Mouse (Mus musculus) lung, embryonic 14.5 days (tissue): ENCODE results near the gene Gm20388. TPM values are rescaled to one million over a fixed set of nuclear protein-coding genes. Genes with fewer than 3 reads are reported as not detected.

ENCODE experiments used
- ATAC-seq: fragments of 200-750 bp; cut with Nextera tagmentation; 2 replicates; pipeline ENCODE4 v1.8.0; 2017; ENCODE audit warnings: mild to moderate bottlenecking, moderate TSS enrichment, moderate library complexity; ENCODE audit not compliant: insufficient read depth
- DNase-seq: peaks from one replicate; pipeline ENCODE4 v3.0.0-alpha.2; 2015
- H3K27ac ChIP-seq: fragments of 300-500 bp; sonication (generic); 2 replicates; pipeline ENCODE4 v1.5.1; 2014; ENCODE audit warnings: low read depth, mild to moderate bottlenecking, moderate library complexity
- H3K27me3 ChIP-seq: fragments of 300-500 bp; sonication (generic); 2 replicates; pipeline ENCODE4 v1.6.1; 2014; ENCODE audit warnings: low read length, control low read depth; ENCODE audit not compliant: insufficient read depth
- H3K36me3 ChIP-seq: fragments of 300-500 bp; sonication (generic); 2 replicates; pipeline ENCODE4 v1.6.1; 2014; ENCODE audit warnings: control low read depth; ENCODE audit not compliant: insufficient read depth
- H3K4me1 ChIP-seq: fragments of 300-500 bp; sonication (generic); 2 replicates; pipeline ENCODE4 v1.6.1; 2014; ENCODE audit warnings: antibody characterized with exemption, control low read depth; ENCODE audit not compliant: insufficient read depth
- H3K4me2 ChIP-seq: fragments of 300-500 bp; sonication (generic); 2 replicates; pipeline ENCODE4 v1.6.1; 2014; ENCODE audit warnings: mild to moderate bottlenecking
- H3K4me3 ChIP-seq: fragments of 300-500 bp; sonication (generic); 2 replicates; pipeline ENCODE4 v1.5.1; 2014; ENCODE audit warnings: low read depth, low read length
- H3K9ac ChIP-seq: fragments of 300-500 bp; sonication (generic); 2 replicates; pipeline ENCODE4 v1.6.1; 2014
- H3K9me3 ChIP-seq: fragments of 300-500 bp; sonication (generic); 2 replicates; pipeline ENCODE4 v1.6.1; 2016; ENCODE audit warnings: low read depth, low read length, control low read depth
- CTCF ChIP-seq: IDR thresholded peaks from 2 replicates; pipeline ENCODE4 v1.5.1; 2016; ENCODE audit warnings: antibody characterized with exemption, low read depth
- WGBS: fragments of 180-500 bp; shearing (Covaris S2); extraction: QIAGEN DNeasy Blood & Tissue Kit; methylation state at CpG from one replicate; pipeline ENCODE4 v1.1.7; 2014; 5-methylcytosine and 5-hydroxymethylcytosine counted together
- polyA plus RNA-seq: library from polyadenylated mRNA; unstranded; fragments of >200 nt; fragmentation: Nextera tagmentation; extraction: Ambion mirVana; gene quantifications from 2 replicates; pipeline ENCODE4 v1.2.1, GENCODE M21; 2014

Gene Gm20388
- polyA plus RNA-seq, 1 experiment from 2014 or later, result not detected

DNA sequence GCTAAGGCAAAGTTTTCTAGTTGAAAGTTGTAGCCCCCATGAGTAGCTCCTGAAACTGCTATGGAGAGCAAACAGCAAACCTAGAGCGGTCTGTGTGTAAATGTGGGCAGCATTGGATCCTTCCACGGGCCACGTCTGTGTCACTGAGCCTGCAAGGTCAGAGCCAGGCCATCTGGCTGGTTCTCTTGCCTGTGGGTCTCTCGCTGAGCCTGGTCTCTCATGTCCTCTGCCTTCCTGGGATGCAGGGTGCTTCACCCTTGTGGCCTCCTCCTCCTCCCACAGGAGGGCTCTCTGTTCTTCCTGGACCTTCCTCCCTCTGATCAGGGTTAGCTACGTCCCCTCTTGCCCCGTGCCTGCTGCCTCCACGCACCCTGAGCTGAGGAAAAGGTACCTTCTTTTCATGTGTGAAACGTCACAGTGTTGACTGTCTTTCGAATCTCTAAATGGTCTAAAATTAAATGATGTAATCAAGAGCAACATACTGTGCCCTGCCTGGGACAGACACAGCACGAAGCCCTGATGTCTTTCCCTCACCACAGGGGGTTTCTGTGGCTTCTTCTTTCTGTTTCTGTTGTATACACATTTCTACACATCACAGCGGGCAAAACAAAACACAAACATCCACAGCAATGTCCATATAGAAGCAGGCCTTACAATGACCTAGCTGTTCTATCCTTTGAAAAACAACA is 4373.1 kb downstream of the Gm20388 start:
- Histone ChIP-seq H3K36me3 (no peaks in the 10 kb centered on the region), H3K9ac (no peak overlapping the region), H3K4me2 (no peak overlapping the region), H3K4me1 (peaks cover 14% of the 10 kb centered on the region), H3K27ac (no peak overlapping the region), H3K4me3 (no peak overlapping the region), H3K9me3 (no peaks in the 10 kb centered on the region), H3K27me3 (no peaks in the 10 kb centered on the region)
- no peak for TF ChIP-seq CTCF
- WGBS, result 58% methylated on average over 11 of the region's 11 CpGs
- ATAC-seq, result no peak
- DNase-seq, result no peak

DNA sequence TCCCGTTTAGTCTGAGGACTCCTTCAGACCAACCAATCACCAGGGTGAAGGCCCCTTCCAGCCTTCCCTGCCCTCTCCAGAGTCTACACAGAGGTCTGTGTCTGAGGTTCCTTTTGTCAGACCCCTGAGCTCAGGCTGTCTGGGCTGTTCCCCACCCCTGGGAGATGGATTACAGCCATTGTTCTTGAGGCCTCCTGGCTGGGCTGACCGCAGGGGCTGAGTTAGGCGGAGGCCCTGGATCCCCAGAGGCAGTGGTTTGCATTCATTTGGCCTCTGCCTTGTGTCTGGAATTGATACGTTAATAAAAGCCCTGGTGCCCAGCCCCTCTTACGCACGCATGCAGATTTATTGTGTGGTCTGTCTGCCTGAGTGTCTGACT is 4373.7 kb downstream of the Gm20388 start:
- DNase-seq (no peak), ATAC-seq (no peak; the same call in 1 of the 2 replicates)
- Histone ChIP-seq H3K4me3 (no peak overlapping the region), H3K27me3 (no peaks in the 10 kb centered on the region), H3K36me3 (no peaks in the 10 kb centered on the region), H3K4me1 (peaks cover 14% of the 10 kb centered on the region), H3K9me3 (no peaks in the 10 kb centered on the region), H3K4me2 (no peak overlapping the region), H3K9ac (no peak overlapping the region), H3K27ac (no peak overlapping the region)
- WGBS, result 41% methylated on average over 6 of the region's 6 CpGs
- TF ChIP-seq CTCF, result no peak

DNA sequence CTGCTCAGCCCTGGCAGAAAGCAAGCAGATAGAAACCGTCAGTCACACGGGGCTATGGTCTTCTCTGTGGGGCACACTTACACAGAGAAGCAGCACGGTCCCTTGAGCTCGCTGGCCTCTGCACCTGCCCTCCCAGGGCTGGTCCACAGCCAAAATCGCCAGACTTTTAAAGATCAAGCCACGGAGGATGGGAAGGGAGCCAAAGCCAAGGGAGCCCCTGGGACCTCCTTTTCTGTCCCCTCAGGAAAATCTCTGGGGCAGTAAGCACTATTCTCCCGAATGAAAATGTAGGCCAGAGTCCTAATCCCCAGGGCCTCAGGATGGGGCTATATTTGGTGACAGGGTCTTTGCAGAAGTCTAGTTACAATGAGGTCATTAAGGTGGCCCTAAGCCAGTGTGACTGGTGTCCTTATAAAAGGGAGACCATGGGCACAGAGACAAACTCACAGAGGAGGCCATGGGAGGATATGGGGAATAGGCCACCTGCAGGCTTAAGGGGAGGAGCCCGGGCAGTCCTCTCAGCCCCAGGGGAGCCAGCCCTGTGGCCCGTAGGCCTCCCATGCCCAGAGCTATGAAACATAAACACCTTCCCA is 4374.4 kb downstream of the Gm20388 start:
- DNase-seq (no peak), ATAC-seq (no peak)
- H3K4me3 ChIP-seq, result no peak overlapping the region
- 41% methylated on average over 9 of the region's 9 CpGs for WGBS
- peaks cover 14% of the 10 kb centered on the region for H3K4me1 ChIP-seq
- no peak overlapping the region for H3K27ac ChIP-seq
- H3K9ac ChIP-seq, result no peak overlapping the region
- H3K4me2 ChIP-seq, result no peak overlapping the region
- no peaks in the 10 kb centered on the region for H3K36me3 ChIP-seq
- H3K27me3 ChIP-seq, result no peaks in the 10 kb centered on the region
- no peak for TF ChIP-seq CTCF
- H3K9me3 ChIP-seq, result no peaks in the 10 kb centered on the region

DNA sequence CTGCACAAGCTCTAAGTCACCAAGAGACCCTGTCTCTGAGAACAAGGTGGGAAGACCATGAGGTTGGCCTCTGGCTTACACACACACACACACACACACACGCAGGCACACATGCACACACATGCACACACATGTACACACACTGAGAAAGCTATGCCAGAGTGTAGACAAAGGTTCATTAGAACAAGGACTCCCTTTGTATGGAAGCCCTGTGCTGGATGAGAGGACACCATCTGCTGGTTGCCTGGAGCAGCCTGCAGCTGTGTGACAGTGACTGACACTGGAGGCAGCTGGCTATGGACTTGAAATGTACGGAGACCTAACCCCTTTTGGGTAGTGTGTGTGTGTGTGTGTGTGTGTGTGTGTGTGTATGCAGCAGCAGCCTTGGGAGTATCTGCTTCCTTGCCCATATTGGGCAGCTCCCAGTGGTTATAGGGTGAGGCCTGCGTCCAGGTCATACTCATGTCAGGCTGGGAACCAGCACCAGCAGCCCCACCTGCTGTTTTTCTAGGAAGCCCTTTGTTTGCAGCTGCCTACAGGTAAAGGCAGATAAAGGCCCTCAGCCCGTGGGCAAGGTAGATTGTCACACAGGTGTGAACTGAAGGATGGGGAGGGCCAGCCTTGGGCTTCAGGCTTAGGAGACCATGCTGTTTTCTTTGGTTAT is 4376.0 kb downstream of the Gm20388 start:
- ATAC-seq (no peak), DNase-seq (peak; percentile 37)
- TF ChIP-seq CTCF, result peak; percentile 50
- Histone ChIP-seq H3K27me3 (no peaks in the 10 kb centered on the region), H3K36me3 (no peaks in the 10 kb centered on the region), H3K9me3 (no peaks in the 10 kb centered on the region), H3K4me3 (no peak overlapping the region), H3K4me2 (no peak overlapping the region), H3K27ac (no peak overlapping the region), H3K9ac (no peak overlapping the region), H3K4me1 (peaks cover 14% of the 10 kb centered on the region)
- 55% methylated on average over 4 of the region's 4 CpGs for WGBS

DNA sequence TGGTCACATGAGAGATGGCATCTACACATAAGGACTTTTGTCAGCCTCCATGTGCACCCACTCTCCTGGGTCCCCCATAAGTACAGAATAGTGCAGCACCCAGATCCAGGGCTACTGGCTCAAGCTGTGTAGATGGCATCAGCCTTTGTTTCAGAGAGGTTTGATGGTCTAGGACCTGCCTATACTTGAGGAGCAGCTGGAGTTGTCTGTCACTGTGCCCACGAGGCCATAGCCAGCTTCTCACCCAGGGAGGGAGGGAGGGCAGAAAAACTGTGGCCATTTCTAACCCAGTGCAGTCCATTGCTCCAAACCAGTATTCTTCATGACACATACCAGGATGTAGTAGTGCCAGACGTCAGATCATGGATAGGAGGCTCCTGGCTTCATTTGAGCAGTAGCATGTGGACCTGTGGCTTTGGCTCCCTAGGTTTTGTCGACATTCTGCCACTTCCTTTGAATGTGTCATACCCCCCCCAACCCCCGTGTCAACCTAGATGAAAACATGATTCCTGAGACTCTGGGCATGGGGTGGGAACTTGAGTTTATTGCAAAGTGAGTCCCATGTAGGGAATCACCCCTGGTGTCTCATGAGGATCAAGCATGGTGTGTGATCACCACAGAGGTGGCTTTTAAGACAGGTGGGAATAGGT is 4377.7 kb downstream of the Gm20388 start:
- TF ChIP-seq CTCF, result no peak
- WGBS, result 66% methylated on average over 4 of the region's 4 CpGs
- no peak overlapping the region for H3K9ac ChIP-seq
- no peak overlapping the region for H3K4me2 ChIP-seq
- H3K4me1 ChIP-seq, result peaks cover 8% of the 10 kb centered on the region
- no peak overlapping the region for H3K4me3 ChIP-seq
- H3K27me3 ChIP-seq, result no peaks in the 10 kb centered on the region
- ATAC-seq (no peak), DNase-seq (no peak)
- H3K9me3 ChIP-seq, result no peaks in the 10 kb centered on the region
- no peak overlapping the region for H3K27ac ChIP-seq
- no peaks in the 10 kb centered on the region for H3K36me3 ChIP-seq

DNA sequence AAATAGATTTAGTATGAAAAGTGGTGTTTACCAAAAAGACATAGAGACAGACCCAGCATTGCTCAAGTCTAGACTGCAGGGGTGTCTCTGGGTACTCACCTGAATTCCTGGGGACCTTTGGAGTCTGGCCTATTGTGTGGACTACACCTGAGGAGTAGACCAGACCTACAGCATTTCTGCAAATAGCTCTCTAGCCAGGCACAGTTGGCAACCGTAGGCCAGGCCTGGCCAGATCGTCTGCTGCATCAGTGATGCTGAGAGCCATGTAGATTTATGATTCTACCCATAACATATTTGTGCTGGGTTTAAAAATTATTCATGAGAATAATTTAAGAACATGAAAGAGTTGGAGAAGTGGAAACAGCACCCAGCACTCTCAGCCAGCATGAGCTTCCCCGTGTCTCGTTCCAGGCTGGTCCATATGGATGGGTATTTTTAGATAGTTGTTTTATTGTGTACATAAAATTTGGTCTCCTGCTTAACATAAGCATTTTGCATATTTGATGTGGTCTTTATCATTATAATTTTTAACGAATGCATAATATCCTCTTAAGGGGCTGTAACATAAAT is 4378.9 kb downstream of the Gm20388 start:
- no peaks in the 10 kb centered on the region for H3K36me3 ChIP-seq
- DNase-seq (no peak), ATAC-seq (no peak)
- no peaks in the 10 kb centered on the region for H3K9me3 ChIP-seq
- no peak overlapping the region for H3K4me3 ChIP-seq
- H3K9ac ChIP-seq, result no peak overlapping the region
- peaks cover 12% of the 10 kb centered on the region for H3K4me1 ChIP-seq
- WGBS, result 83% methylated on average over 5 of the region's 5 CpGs
- no peak for TF ChIP-seq CTCF
- no peaks in the 10 kb centered on the region for H3K27me3 ChIP-seq
- no peak overlapping the region for H3K27ac ChIP-seq
- no peak overlapping the region for H3K4me2 ChIP-seq
